Mouse (Mus musculus) granulocyte monocyte progenitor cell, adult 5-6 weeks (primary cell): ENCODE measurements around the gene Rpl36al. TPM values are rescaled to one million over a fixed set of nuclear protein-coding genes. Genes with fewer than 3 reads are reported as not detected.
"Not testable (repeated sequence)": the region's sequence is repeated elsewhere in the genome, so short reads cannot be mapped to it uniquely, and the experiment has no call there.

ENCODE experiments used
- ATAC-seq: replicated peaks from 2 replicates; pipeline ENCODE4 v1.8.0; 2016; ENCODE audit warnings: mild to moderate bottlenecking, moderate TSS enrichment, inconsistent platforms; ENCODE audit not compliant: poor library complexity, severe bottlenecking
- total RNA-seq, 2 experiments: library from RNA; stranded (forward) in 1 of 2; stranded (reverse) in 1 of 2; fragments of 200-712, 200-1000 nt in 1 of 2; fragments of >200 nt in 1 of 2; fragmentation: Nextera tagmentation in 1 of 2; gene quantifications; 2 replicates each; pipeline ENCODE4 v1.2.3; 2014 to 2017

Gene Rpl36al
- total RNA-seq, 2 experiments from 2014 or later, result 1,057 to 1,531 TPM

DNA sequence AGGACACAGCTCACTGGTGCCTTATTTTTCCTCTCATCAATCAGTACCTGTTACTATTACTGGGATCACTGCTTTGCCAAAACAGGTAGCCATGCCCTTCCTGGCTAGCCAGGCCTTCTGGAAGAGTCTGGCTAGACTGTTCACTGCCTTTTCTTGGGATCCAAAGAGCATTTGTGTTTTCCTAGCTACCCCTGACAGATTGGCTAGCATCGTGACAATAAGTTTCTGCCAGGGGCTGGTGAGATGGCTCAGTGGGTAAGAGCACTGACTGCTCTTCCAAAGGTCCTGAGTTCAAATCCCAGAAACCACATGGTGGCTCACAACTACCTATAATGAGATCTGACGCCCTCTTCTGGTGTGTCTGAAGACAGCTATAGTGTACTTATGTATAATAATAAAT, 23.2 kb downstream of the Rpl36al start:
- ATAC-seq, result not testable (repeated sequence)

DNA sequence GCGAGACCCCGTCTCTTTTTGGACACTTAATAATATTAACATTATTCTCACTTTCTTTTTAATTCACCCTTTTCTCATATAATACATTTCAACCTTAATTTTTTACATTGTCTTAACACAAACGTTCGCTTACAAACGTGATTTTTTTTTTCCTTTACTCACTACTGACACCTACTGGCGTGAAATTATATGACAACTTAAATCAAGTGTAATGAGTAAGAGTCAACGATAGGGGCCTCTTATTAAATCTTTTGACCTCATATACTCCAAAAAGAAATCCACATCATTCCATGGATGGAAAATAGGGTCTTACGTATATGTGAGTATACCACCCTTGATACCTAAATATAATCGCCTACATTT, 24.3 kb downstream of the Rpl36al start:
- ATAC-seq, result peak; percentile 57

DNA sequence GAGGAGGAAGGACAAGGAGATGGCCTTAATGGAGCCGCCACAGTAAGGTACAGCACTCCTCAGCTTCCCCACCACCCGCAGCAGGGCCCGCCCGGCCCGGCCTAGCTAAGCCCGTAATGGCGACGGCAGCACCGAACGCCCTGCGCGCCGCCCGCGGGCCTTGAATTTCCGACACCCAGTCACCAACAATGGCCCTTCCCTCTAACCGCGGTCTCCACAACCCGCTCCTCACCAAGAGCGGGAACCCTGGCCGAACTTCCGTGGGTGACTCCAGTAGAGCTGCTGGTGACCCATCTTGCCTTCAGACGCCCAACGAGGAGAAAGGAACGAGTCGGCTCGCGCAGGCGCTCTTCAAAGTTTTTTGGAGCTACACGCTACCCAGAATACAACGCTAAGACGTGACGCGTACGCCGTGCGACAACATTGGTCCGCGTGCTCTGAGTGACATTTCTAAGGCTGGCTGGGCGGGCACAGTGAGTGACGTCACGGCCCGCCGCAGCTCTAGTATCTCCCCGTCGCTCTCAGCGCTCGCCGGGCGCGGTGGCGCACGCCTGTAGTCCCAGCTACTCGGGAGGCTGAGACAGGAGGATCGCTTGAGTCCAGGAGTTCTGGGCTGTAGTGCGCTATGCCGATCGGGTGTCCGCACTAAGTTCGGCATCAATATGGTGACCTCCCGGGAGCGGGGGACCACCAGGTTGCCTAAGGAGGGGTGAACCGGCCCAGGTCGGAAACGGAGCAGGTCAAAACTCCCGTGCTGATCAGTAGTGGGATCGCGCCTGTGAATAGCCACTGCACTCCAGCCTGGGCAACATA, 24.9 kb downstream of the Rpl36al start, which contains the start of gene Rps29:
TSS of gene Rps29 (minus strand) at position 422 of the 813 bp plus-strand sequence.
- ATAC-seq, result peak; percentile 91

DNA sequence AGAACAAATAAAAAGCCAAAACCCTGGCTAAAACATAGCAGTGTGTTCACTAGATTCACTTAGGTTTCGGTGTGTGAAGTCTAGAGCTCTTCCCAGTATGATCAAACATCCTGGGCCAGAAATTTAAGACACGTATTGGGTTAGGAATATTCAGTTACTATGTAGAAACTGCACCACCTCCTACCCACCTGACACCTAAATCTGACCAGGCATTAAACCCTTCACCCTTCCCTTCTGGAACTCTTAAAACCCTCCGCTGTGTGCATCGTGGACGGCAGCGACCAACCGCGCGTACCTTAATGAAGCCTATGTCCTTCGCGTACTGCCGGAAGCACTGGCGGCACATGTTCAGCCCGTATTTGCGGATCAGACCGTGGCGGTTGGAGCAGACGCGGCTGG, 25.5 kb downstream of the Rpl36al start:
- ATAC-seq, result peak; percentile 2; the same call in 1 of the 2 replicates

DNA sequence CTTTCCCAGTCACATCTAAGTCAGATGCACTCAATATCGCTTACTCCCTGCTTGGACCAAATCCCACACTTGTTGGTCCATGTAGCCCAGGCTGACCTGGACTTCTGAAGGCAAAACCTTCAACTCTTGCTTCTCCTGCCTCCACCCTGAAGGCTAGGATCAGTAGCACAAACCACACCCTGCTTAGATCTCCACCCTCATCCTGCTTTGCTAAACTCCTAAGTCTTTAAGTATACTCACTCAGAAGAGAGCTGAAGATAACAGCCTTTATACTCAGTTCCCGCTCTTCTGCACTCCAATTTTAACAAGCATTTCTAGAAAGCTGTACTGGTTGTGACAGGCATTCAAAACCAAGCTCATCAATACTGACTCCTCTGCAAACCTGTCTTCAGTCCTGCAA, 26.8 kb downstream of the Rpl36al start:
- no peak for ATAC-seq

DNA sequence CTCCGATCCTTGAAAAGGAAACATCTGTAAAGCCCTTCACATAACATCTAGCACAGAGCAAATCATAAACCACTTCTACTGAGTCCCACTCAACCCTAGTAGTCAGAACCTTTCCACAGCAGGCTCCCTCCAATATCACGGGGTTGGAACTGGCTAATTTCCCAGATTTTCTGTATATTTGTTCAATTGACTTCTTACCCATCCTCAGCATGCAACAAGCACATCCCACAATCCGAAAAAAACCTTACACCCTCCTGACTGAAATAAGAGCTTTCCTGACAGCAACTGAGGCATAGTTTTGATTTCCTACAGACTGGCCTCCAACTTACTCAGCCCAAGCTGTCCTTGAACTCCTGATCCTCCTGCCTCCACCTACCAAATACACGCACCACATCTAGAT, 27.4 kb downstream of the Rpl36al start:
- ATAC-seq, result no peak

DNA sequence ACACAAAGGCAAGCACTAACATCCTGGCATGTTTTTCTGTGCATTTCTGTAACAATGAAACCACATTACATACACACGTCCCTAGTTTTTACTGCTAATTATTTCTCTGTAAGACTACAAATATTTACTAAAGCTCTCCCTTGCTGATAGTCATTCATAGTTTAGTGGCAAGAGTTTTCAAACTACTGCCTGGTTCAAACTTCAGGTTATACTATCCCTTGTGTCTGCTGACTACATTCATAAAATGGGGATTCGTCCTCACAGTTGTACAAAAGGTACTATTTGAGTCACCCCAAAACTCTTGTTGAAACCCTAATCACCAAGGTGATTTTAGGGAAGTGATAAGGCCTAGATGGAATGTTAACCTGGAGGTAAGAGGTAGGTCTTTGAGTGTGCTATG, 28.0 kb downstream of the Rpl36al start:
- ATAC-seq, result no peak

DNA sequence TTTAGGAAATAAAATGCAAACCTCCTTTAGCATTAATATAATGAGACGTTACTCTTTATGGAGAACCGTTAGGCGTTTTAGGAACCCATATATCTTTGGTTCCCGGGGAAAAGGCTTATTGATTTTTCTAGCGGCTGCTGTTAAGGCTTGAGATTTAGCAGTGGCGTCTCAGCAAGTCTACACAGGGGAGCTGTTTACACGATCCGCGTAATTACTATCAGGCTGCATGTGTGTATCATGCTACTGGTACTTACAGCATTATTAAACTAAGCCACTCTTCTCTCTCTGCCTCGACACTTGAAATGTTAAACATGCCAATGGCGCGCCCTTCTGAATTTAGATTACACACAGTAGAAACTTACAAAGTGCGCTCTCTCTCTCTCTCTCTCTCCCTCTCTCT, 33.8 kb downstream of the Rpl36al start:
- no peak for ATAC-seq

DNA sequence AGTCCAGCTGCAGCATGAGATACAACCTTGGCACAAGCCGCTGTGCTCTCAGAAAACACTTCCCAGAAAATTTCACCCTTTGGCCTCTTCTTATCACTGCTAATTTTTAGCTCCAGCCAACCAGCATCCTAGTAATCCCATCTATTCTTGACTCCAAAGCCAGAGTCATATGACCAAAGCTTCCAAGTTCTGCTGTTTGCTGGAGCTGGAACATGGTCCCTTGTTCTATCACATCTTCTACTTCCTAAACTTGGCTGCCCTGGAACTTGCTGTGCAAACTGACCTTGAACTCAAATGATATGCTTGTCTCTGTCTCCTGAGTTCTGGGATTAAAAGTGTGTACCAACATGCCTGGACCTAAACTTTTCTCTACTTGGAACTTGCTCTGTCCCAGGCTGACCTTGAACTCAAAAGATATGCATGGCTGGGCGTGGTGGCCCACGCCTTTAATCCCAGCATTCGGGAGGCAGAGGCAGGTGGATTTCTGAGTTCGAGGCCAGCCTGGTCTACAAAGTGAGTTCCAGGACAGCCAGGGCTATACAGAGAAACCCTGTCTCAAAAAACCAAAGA, 36.6 kb downstream of the Rpl36al start:
- no peak for ATAC-seq

DNA sequence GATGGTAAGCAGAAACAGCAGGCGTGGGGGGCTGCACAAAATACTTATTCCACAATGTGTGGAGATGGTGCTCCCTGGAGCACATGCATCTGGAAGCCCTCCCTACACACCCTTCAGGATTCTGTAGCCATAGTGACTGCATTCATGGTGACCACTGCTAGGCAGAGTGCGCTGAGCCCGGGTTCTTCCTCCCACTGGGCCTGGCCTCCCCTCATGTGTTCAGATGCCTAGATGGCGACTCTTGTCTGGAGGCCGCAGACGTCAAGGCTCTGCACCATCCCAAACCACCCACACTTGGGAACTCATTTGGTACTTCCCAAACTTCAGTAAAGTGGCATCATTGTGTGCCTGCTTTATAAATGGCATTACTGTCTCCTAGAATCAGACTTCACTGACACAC, 40.4 kb downstream of the Rpl36al start:
- no peak for ATAC-seq

DNA sequence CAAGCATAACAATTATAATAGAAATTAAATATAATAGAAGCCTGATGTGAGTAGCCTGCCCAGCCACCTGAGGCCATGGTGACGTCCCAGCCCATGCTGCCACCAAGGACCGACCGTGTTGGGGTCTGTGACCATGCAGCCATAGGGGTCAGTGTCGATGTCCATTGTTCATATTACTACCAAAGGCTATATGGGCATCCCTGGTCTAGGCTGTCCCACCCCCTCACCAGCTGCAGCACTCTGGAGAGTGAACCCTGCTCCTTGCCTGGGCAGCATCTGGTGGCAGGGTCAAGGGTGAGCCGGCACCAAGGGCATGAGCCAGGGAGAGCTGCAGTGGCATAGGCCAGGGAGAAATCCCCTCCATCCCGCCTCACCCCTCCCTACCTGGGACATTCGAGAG, 44.0 kb downstream of the Rpl36al start:
- ATAC-seq, result no peak

DNA sequence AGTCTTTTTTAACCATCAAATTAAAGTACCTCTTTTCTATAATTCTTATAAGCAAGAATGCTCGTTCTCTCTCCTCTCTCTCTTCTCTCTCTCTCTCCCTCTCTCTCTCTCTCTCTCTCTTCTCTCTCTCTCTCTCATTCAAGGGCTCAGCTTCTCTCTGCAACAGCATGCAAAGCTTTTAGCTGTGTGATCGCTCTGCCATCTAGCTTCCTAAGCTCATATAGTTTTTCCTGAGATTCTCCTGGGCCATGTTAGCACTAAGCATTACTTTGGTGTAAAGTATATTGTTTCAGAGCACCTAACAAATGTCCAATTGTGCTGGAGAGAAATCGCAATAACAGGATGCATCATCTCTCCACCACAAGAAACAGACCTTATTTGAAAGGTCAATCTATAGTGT, 44.7 kb downstream of the Rpl36al start:
- no peak for ATAC-seq

Other genes with a start within 250 kb of the Rpl36al start
- 3,535 and 4,742 TPM in 2 replicates for gene Rps29, start 24.9 kb downstream of the Rpl36al start, total RNA-seq (2014; fragmentation: Nextera tagmentation)
- gene Rps29, start 24.9 kb downstream of the Rpl36al start, total RNA-seq (2017), result 1,829 and 1,856 TPM in 2 replicates
- gene Lrr1, start 15.3 kb downstream of the Rpl36al start, total RNA-seq (2014; fragmentation: Nextera tagmentation), result 24.0 and 29.8 TPM in 2 replicates
- gene Lrr1, start 15.3 kb downstream of the Rpl36al start, total RNA-seq (2017), result 12.3 and 15.8 TPM in 2 replicates
- gene Mgat2, start 74 bp upstream of the Rpl36al start, total RNA-seq (2014; fragmentation: Nextera tagmentation), result 96.2 and 111 TPM in 2 replicates
- gene Mgat2, start 74 bp upstream of the Rpl36al start, total RNA-seq (2017), result 153 and 186 TPM in 2 replicates
- 4.1 and 5.3 TPM in 2 replicates for gene Gm49383, start 13.0 kb upstream of the Rpl36al start, total RNA-seq (2014; fragmentation: Nextera tagmentation)
- 27.0 and 31.0 TPM in 2 replicates for gene Gm49383, start 13.0 kb upstream of the Rpl36al start, total RNA-seq (2017)
- 4.1 and 10.9 TPM in 2 replicates for gene Dnaaf2, start 14.3 kb upstream of the Rpl36al start, total RNA-seq (2014; fragmentation: Nextera tagmentation)
- 2.2 and 8.1 TPM in 2 replicates for gene Dnaaf2, start 14.3 kb upstream of the Rpl36al start, total RNA-seq (2017)
- 7.2 and 16.0 TPM in 2 replicates for gene Gm49384, start 20.2 kb upstream of the Rpl36al start, total RNA-seq (2014; fragmentation: Nextera tagmentation)
- 13.7 and 38.3 TPM in 2 replicates for gene Gm49384, start 20.2 kb upstream of the Rpl36al start, total RNA-seq (2017)
- 51.2 and 56.8 TPM in 2 replicates for gene Pole2, start 44.1 kb upstream of the Rpl36al start, total RNA-seq (2014; fragmentation: Nextera tagmentation)
- 46.4 and 58.8 TPM in 2 replicates for gene Pole2, start 44.1 kb upstream of the Rpl36al start, total RNA-seq (2017)
- gene Klhdc1, start 57.1 kb upstream of the Rpl36al start, total RNA-seq (2014; fragmentation: Nextera tagmentation), result 2.5 and 2.9 TPM in 2 replicates
- gene Klhdc1, start 57.1 kb upstream of the Rpl36al start, total RNA-seq (2017), result 3.5 and 3.8 TPM in 2 replicates
- 42.4 and 48.7 TPM in 2 replicates for gene Klhdc2, start 112.6 kb upstream of the Rpl36al start, total RNA-seq (2014; fragmentation: Nextera tagmentation)
- 47.5 and 68.9 TPM in 2 replicates for gene Klhdc2, start 112.6 kb upstream of the Rpl36al start, total RNA-seq (2017)
- 51.7 and 51.9 TPM in 2 replicates for gene Nemf, start 173.1 kb upstream of the Rpl36al start, total RNA-seq (2014; fragmentation: Nextera tagmentation)
- gene Nemf, start 173.1 kb upstream of the Rpl36al start, total RNA-seq (2017), result 119 and 139 TPM in 2 replicates
- 84.7 and 85.7 TPM in 2 replicates for gene Arf6, start 188.1 kb upstream of the Rpl36al start, total RNA-seq (2014; fragmentation: Nextera tagmentation)
- 148 and 154 TPM in 2 replicates for gene Arf6, start 188.1 kb upstream of the Rpl36al start, total RNA-seq (2017)
- gene Gm9887, start 188.4 kb upstream of the Rpl36al start, total RNA-seq (2014; fragmentation: Nextera tagmentation), result not detected in 2 replicates
- not detected in 2 replicates for gene Gm9887, start 188.4 kb upstream of the Rpl36al start, total RNA-seq (2017)